Mouse (Mus musculus) brown adipose tissue, adult 24 weeks (tissue): ENCODE measurements around the gene Nr5a2. TPM values are rescaled to one million over a fixed set of nuclear protein-coding genes. Genes with fewer than 3 reads are reported as not detected.

Experiments
- H3K27ac ChIP-seq: fragments of 200-500 bp; replicated peaks from 2 replicates; pipeline ENCODE4 v1.5.1; 2012; ENCODE audit warnings: low read depth, mild to moderate bottlenecking, low read length
- H3K4me1 ChIP-seq: fragments of 200-500 bp; 2 replicates; pipeline ENCODE4 v1.6.1; 2012; ENCODE audit warnings: low read length, mixed read lengths; ENCODE audit not compliant: control insufficient read depth, insufficient read depth, insufficient read length
- H3K4me3 ChIP-seq: fragments of 200-500 bp; 2 replicates; pipeline ENCODE4 v1.5.1; 2012; ENCODE audit warnings: low read depth, mild to moderate bottlenecking, low read length, moderate library complexity; ENCODE audit not compliant: insufficient read depth
- polyA plus RNA-seq: library from polyadenylated mRNA; stranded (reverse); fragments of >200 nt; gene quantifications from 2 replicates; pipeline ENCODE4 v1.2.4, GENCODE M21; 2012; ENCODE audit not compliant: missing spikeins, insufficient read depth, insufficient read length

Nr5a2 gene
- 0.20 and 1.1 TPM in 2 replicates for polyA plus RNA-seq

DNA sequence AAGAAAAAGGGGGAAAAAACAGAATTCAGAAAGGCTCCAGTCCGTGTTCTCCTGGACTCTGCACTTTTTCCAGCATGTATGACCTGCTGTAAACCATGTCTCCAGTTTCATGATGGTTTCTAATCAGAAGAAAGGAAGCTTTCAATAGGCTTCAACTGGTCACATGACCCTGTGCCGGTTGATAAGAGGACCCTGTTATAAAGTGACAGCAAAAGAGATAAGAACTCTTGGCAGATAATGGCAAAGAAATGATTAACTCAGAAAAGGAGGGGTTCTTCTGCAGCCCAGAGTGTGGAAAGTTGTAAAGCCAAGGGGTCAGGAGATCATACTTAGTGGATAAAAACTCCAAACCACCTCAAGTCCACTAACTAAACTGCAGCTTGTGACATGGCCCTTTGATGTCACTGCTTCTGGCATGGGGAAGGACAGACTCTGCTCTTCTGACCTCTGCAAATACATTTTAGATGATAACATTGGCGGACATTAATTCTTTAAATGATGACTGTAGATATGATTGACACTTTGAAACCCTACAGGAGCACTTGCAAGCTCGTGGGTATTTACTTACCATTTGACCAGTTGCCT lies at the start of gene Nr5a2:
Nr5a2 (minus strand) TSS at position 21 of the 585 bp plus-strand sequence.
- Histone ChIP-seq H3K27ac (no peak within 1 kb of the TSS), H3K4me3 (no peak within 1 kb of the TSS), H3K4me1 (no peaks in the 10 kb centered on the region)

- Histone ChIP-seq H3K4me1 (no peaks in the 10 kb centered on the region), H3K4me3 (no peak overlapping the region), H3K27ac (no peak overlapping the region)
Measured at GRCm38 (mm10) chr1:137008726-137009239, 48.5 kb upstream of the Nr5a2 start.

DNA sequence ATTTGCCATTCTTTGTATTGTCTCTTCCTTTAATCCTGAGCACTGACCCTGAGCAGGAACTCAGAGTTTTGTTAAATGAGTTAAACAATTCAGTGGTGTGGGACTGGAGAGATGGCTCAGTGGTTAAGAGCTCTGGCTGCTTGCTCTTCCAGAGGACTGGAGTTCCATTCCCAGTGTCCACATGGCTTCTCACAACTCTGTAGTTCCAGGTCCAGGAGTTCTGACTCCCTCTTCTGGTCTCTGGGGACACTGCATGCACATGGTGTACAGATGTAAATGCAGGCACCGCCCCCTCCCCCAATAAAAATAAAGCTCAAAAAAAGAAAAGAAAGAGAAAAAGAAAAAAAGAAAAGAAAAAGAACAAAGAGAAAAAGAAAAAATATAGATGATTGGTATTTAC lies 43.6 kb upstream of the Nr5a2 start:
- Histone ChIP-seq H3K27ac (no peak overlapping the region), H3K4me1 (no peaks in the 10 kb centered on the region), H3K4me3 (no peak overlapping the region)

DNA sequence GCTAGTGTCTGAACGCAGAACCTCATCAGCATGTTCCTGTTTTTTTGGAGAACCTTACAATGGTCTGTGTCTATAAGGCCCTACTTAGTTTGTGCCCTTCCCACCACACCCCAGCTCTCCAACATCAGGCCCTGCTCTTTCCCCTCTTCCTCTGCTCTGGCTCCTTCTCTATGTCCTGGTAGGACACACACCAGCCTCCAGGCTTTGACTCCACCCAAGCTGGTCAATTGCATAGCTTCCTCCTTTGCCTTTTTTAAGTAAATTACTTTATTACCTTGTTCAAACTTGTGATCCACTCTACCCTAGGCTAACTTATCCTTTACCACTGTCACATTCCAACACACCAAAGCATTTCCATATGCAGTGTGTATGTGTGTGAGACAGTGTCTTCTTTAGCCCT lies 42.9 kb upstream of the Nr5a2 start:
- H3K27ac ChIP-seq, result no peak overlapping the region
- H3K4me1 ChIP-seq, result no peaks in the 10 kb centered on the region
- no peak overlapping the region for H3K4me3 ChIP-seq

DNA sequence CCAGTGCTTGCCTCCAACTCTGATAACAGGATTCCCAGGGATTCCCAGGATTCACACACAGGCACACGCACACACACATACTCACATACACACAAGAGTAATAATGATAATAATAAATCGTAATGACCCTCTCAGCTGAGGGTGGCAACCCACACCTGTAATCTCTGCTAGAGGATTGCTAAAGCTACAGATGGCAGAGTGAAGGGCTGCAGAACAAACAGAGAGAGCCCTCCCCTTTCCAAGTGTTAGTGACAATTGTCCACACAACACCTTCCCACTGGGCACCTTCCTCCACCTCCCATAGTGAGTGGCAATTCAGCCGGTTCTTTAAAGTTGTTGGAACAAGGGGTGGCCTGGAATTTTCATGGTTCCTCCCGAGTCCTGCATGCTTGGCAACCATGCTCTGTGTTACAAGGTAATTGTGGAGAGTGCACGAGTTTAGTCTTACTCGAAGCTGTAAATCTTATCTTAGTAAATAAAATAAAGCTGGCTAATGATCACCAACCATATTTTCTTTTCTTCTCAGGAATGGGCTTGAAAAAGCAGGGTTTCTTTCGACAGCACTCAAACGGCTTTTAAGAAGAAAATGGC lies 31.6 kb upstream of the Nr5a2 start:
- H3K4me1 ChIP-seq, result no peaks in the 10 kb centered on the region
- H3K4me3 ChIP-seq, result no peak overlapping the region
- H3K27ac ChIP-seq, result no peak overlapping the region

DNA sequence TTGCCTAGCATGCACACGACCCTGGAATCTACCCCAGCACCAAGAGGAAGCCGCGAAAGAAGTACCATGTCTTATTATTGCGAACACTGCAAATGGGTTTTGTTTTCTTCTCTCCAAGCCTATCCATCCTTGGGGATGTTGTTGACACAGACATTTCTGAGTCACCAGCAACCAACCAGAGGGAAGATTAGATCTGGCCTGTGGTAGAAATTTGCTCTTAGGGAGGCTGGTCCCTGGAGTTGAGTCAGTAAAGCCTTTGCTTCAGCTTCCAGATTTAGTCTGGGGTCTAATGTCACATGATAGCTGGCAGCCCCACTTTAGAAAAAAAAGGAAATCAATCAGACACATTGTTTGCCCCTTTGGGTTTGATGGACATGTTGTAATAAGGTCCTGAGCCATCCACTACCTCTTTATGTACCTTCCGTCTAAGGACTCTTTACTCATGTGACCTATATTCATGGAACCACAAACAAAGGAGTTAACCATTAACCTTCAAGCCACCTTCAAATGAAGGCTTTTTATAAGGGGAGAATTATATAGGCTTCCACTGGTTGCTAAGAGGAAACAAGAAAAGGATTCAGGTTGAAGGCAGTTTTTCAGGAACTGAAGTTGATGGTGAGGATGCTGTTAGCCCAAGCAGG lies 20.1 kb upstream of the Nr5a2 start:
- no peaks in the 10 kb centered on the region for H3K4me1 ChIP-seq
- no peak overlapping the region for H3K4me3 ChIP-seq
- no peak overlapping the region for H3K27ac ChIP-seq

DNA sequence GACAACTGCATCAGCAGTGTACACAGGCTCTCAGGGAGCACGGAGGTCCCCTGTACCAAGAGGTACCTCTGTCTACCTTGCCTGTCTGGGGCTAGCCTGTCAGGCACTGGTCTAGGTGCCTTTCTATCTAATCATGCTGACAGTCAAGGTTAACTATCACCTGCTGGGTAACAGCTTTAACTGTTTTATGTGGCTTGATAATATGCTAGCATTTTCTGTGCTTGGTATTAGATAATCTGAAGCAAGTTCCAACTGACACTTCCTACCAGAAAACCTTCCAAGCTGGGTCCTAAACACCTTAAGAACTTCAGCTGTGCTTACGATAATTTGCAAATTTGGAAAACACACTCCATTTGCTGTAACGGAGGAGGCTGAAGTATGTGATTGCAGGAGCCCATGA lies 17.6 kb upstream of the Nr5a2 start:
- Histone ChIP-seq H3K4me3 (no peak overlapping the region), H3K4me1 (no peaks in the 10 kb centered on the region), H3K27ac (no peak overlapping the region)

DNA sequence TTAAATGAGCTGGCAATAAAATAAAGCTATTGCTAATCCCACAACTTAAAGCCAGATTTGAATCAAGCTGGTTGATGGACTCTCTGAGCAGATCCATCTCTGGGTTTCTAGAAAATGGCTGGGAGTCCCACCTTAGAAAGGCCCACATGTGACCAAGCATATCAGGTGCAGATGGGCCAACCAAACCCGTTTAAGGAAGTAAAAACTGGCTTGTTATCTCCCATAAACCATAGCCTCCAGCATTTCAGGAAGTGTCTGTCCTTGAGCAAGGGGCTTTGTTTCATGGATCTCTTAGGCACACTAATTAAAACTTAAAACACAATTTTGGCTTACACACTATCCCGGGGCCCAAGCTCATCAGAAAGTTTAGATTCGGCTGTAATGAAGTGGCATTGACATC lies 13.8 kb upstream of the Nr5a2 start:
- Histone ChIP-seq H3K4me1 (no peaks in the 10 kb centered on the region), H3K27ac (no peak overlapping the region), H3K4me3 (no peak overlapping the region)

DNA sequence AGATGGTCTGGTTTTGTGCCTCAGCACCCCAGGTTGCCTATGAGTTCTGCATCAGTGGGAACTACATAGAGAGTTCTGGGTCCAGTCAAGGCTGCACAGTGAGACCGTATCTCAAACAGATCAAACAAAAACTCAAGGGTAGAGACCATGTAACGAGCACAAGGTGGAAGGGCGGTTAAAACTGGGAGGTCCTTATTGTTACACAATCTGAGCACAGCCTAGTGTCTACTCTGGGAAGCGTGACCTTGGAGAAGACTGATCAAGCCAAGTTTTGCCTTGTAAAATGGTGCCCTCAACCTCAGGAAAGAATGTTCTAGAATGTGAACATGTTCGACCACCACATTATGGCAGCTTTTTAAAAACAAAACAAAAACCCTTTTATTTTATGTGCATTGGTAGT lies 12.8 kb upstream of the Nr5a2 start:
- no peak overlapping the region for H3K27ac ChIP-seq
- H3K4me3 ChIP-seq, result no peak overlapping the region
- no peaks in the 10 kb centered on the region for H3K4me1 ChIP-seq

DNA sequence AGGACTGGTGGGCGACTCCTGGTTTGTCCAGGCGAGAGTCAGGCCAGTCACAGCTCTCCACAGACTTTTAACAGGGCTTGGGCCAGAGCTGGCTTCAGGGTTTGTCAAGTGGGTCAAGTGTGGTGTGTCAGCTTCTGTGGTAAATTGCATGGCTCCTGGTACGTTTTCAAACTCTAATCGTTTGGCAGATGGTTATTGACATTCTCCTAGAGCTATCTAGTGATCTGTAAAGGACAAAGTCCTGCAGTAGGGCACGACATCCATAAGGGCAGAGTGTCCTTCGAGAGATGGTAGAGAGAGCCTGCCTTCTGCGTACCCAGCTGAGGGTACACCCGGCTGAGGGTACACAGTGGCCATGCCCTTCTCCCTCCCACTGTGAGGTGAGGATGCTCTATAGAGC lies 10.7 kb upstream of the Nr5a2 start:
- no peaks in the 10 kb centered on the region for H3K4me1 ChIP-seq
- H3K27ac ChIP-seq, result no peak overlapping the region
- H3K4me3 ChIP-seq, result no peak overlapping the region

DNA sequence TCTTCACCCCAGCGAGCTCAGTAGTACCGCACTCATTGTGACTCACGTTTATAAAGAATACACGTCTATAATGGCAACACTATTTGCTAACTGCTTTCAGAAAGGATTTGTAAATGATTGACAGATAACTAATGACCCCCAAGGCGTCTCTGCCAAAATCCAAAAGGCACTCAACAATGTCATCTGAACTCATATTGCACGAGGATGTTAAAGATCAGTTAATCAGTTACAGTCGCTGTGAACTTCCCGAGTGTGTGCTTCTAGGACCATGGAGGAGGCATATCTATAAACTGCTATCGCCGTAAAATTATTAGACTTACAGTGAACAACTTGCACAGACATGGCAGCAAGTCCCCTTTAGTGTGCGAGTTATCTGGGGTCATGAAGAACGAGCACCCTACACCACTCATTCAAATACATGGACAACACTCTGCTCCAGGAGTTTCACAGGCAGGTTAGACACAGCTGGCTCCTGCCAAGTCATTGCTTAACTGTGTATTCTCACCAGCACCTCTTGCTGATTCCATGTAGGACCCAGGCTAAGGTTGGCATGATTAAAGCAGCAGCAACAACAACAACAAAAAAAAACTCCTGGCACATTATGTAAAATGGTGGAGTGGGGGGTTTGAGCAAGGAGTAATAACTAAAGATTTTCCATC lies 6.6 kb upstream of the Nr5a2 start:
- H3K4me1 ChIP-seq, result no peaks in the 10 kb centered on the region
- no peak overlapping the region for H3K27ac ChIP-seq
- H3K4me3 ChIP-seq, result no peak overlapping the region

DNA sequence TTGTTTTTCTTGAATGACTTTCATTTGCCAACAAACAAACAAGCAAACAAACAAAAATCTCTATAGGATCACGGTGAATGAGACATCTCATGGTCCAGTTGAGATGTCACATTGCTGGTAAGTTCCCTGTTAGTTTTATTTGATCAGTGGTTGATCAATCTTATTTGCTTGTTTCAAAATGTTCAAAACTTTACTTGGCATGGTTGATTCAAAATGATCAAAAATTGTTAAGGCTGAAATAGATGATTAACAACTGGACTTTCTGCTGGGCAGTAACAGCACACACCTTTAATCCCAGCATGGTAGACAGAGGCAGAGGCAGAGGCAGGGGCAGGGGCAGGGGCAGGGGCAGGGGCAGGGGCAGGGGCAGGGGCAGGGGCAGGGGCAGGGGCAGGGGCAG lies 757 bp downstream of the Nr5a2 start:
- Histone ChIP-seq H3K4me1 (no peaks in the 10 kb centered on the region), H3K27ac (no peak overlapping the region), H3K4me3 (no peak overlapping the region)

- Histone ChIP-seq H3K4me3 (no peak overlapping the region), H3K27ac (no peak overlapping the region), H3K4me1 (no peaks in the 10 kb centered on the region)
Measured at GRCm38 (mm10) chr1:136958666-136959065, 1.6 kb downstream of the Nr5a2 start.

DNA sequence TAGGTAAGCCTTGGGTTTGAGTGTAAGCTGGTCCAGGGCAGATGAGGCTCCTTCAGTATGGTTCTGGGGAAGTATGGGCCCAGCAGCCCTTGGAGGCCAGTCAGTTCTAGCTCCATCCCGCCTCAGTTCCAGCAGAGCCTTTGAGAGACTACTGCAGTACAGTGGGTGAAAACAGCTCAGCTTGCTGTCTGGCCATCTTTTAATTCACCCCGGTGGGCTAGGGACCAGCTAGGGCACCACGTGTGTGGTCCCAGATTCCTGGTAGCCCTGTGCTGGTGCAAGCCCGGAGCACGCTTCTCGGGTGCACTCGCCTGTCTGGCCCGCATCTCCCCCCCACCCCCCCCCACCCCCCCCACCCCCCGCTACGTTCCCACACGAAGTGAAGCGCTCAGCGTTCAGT lies 2.1 kb downstream of the Nr5a2 start:
- no peaks in the 10 kb centered on the region for H3K4me1 ChIP-seq
- no peak overlapping the region for H3K4me3 ChIP-seq
- no peak overlapping the region for H3K27ac ChIP-seq

GRCm38 (mm10) chr1:136957696-136958095 lies 2.6 kb downstream of the Nr5a2 start:
- H3K27ac ChIP-seq, result no peak overlapping the region
- no peaks in the 10 kb centered on the region for H3K4me1 ChIP-seq
- no peak overlapping the region for H3K4me3 ChIP-seq
